Mouse (Mus musculus) frontal cortex, adult (tissue): Measurements from ENCODE around the gene Pold1.

ENCODE experiments used
- ATAC-seq: cut with Nextera tagmentation; 2 replicates; pipeline ENCODE4 v1.9.2; 2017; ENCODE audit warnings: mild to moderate bottlenecking, moderate library complexity, mixed read lengths; ENCODE audit not compliant: low TSS enrichment

Pold1 gene

DNA sequence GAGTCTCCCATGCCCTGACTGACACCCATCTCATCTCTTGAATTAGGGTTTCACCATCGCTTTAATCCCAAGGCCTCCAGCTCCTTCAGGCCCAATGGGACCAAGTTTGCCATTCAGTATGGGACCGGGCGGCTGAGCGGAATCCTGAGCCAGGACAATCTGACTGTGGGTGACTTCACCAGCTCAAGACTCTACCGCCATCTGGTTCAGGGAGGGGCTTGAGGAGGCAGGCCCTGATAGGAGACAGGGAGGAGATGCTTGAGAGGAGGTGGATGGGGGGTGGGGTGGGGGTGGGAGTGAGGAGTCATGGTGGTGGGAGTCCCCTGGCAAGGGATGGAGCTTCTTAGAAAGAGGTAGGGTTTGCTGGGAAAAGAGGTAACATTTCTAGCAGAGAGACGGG, 33.0 kb upstream of the Pold1 start:
- ATAC-seq = no peak

DNA sequence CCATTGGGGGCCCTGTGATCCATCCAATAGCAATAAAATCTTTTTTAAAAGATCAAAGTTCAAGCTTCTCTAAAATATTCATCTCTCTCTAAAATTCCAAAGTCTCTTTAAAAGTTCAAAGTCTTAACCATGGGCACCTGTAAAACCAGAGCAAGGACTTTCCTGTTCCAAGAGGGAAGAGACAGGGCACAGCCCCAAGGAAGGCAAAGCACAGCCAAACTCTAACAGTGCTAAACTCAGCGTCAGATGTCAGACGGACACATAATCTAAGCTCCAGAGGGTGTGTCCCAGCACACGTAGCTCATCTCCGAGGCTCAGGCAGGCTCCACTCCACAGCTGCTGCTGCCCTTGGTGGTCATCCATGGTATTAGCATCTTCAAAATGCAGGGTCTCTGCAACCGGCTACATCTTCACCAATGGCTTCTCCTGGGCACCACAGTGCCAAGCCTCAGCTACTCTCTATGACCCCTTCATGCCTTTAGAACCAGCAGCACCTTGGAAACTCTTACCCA, 27.7 kb upstream of the Pold1 start:
- ATAC-seq = no peak

DNA sequence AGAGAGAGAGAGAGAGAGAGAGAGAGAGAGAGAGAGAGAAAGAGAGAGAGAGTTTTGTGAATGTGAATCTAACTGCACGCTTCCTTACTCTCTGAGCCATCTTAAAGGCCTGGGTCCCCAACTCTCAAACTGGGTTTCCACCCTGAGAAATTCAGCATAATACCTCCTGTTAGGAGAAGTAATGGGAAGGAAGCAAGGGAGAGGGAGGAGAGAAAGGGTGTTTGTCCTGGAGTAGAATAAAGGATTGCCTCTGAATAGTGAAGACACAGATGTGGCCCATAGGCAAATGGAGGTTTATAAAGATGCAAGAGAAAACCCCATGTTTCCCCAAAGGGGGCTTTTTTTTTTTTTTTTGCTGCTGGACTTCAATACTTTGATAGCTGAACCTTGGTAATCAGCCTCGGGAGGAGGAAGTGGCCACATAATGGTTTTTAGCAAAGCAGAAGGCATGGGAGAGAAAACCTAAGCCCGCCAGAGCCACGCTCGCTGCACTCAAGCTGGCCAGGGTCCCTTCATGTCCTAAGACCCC, 24.4 kb upstream of the Pold1 start:
- no peak for ATAC-seq

DNA sequence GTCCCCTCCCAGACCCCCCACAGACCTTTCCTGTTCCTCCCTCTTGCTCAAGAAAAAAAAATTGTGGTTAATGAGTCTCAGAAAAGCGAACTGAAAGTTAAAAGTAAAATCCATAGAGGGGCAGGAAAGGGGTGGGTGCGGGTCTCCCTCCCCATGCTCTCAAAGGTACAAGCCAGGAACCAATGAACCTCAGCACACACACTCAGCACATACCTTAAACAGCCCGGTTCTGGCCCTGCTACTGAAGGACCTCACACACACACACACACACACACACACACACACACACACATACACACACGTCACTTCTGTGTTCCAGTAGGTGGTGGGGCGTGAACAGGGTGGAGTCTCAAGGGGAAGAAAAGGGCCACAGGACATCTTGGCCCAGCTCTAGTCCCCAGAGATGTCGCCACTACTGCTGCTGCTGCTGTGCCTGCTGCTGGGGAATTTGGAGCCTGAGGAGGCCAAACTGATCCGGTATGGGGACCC, 23.6 kb upstream of the Pold1 start, which contains the start of gene Napsa:
Napsa (plus strand) TSS at position 168 of the 489 bp plus-strand sequence.
- ATAC-seq = no peak

DNA sequence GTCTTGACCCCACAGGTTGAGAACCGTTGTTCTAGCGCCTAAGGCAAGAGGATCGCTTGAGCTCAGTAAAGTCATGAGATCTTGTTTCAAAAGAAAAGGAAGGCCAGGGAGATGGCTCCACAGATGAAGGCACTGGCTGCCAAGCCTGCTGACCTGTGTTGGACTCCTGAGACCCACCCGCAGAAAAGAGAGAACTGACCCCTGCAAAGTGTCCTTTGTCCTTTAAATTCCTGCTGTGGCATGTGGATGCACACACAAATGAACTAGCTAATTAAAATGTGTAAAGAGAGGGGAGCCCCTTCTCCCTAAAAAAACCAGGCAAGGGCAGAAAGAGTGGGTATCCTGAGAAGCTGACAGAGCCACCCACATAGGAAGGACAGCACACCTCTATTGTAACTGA, 23.2 kb upstream of the Pold1 start:
- no peak for ATAC-seq

DNA sequence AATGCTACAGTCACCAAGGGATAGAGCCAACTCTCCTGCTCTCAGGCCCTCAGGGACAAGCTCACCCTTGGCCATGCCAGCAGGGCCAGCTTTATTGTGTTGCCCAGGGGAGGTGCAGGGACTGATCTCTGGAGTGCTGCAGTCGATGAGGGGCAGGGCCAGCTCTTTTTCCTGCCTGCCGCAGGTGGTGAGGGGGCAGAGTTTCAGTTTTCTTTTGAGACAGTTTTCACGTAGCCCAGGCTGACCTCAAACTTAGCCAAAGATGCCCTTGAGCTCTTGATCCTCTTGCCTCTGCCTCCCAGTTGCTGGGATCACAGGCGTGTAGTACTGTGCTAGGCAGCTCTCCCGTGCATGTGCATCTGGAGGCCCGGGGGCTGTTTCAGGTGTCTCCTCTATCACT, 22.3 kb upstream of the Pold1 start:
- ATAC-seq = no peak

DNA sequence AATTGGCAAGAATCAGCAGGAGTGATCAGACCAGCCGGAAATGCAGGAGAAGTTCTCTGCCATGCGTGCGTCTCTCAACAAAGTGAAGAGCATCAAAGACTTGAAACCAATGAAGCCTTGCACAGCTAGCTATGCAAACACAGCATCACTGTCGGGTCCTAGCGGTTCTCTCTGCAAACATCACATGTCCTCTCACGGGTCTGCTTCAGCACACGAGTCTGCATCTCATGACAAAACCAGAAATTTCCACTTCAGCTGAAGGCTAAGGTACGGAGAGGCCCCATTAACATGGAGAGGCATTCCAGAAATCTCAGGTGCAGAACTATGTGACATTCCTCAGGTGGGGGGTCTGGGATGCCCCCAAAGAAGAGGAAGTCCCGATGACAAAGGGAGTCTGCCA, 20.2 kb upstream of the Pold1 start:
- ATAC-seq = no peak

DNA sequence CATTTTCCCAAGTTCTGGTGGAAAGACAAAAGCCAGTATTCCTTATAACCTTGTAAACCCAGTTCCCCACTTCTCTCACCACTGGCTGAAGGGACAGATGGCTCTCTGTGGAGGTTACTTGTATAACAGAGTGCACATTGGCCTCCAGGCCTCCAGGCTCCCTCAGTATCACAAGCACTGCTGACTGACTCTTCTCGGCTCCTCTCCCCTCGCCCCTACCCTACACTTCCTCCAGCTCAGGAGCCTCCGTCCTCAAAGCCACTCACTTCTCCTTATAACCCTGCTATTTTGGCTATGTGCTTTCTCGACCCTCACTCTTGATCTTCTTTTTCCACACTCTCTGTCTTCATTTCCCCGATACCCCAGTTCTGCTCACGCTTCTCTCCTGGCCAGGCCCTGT, 16.8 kb upstream of the Pold1 start:
- no peak for ATAC-seq

DNA sequence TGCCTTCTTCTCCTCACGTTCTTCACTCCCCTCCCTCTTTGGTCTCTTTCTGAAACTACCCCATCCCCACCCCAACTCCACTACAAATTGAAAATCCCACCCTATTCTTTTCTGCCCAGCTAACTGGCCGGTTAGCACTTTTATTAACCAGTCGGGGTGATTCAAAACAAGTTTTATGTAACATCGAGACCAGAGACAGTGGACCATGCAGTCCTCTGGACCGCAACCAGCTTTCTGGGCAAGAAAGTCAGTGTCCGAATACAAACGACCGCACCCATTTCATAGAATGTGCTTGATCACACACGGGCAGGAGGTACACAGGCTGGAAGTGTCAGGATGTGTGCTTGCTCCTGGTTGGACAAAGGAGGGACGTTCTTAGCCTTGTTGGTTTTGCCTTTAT, 15.8 kb upstream of the Pold1 start:
- no peak for ATAC-seq

DNA sequence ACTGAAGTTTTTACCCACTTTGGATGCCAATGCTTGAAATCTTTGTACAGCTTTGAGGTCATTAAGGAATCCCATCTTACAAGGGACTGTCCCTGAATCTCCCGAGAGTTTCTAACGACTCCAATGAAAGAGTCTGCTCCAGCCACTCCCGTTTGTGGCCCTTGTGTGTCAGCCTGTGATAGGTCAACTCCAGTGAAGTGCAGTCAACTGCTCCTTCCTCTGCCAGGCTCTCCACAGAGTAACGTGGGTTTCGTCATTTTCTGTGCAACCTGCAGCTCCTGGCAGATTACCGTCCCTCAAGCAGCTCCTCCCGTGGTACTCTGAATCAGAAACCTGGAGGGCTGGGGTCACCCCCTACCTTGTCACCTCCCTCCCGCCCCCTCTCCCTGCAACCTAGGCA, 14.6 kb upstream of the Pold1 start:
- no peak for ATAC-seq

DNA sequence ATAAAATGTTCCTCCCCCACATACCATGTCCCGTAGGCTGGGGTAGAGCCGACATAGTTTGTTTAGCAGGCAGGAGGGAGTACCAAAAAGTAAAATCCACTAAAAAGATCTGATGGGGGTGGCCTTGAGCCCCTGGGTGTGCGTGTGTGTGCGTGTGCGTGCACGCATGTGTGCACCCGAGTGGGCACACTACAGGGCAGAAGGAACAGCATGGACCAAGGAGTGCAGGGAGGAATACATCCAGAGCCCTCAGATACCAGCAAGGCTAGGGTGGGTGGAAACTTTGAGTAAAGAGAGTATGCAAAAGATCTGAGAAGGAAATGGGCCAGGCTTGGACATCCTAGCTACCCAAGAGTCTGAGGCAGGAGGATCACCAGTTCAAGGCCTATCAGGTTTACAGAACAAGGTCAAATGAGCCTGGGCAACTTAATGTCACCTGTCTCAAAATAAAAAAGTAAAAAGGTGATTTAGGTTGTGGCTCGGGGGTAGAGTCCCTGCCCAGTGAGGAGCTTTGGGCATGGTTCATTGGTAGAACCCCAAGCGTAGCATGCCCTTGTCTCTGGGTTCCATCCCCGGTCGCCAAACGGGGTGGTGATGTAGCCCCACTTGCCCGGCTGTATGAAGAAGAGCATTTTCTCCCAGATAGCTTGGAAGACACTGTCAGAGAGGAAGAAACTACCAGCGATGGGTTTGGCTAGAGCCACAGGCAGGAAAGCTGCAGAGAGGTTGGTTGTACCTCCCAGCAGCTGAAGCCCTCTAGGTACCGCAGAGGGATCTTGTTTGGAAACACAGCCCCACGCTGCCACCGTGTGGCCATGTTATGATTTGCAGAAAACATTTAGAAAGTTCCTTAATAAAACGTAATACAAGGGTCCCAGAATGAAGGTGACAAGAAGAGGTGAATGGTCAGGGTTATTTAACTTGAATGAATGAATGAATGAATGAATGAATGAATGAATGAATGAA, 12.1 kb upstream of the Pold1 start:
- peak; percentile 65; the same call in 1 of the 2 replicates for ATAC-seq

DNA sequence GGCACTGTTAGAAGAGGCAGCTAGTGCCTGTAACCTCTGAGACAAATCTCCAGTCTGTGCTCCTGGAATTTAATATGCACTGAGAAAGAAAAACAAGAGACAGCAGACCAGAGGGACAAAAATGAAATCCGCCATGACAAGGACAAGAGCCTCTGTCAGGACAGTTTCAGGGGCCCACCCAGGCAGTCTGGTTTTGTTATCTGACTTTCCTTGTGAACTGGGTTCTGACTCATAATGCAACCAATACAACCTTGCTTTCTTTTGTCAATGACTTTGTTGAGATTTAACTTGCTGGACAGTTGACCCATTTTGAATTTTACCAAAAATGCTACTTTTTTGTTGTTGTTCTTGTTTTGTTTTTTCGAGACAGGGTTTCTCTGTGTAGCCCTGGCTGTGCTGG, 9.0 kb upstream of the Pold1 start:
- no peak for ATAC-seq

DNA sequence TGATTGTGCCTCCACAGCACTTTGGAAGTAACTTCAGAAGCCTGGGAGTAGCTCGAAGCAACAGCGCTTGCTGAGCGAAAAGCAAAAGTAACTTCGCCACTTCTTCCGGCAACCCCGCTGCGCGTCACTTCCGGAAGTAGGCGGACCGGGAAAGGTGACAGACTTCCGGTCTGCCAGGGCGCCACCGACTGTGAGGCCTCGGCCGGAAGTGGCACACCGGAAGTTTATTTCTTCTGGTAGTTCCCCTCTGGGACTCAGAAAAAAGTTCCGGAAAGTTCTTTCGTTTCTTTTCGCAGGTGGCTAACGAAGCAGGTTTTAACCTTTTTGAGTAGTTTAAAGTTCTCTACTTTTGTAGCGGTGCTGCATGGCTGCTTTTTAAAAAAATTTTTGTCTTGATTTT, 5.2 kb upstream of the Pold1 start, which contains the start of gene Nr1h2:
Nr1h2 (minus strand) TSS at position 126 of the 400 bp plus-strand sequence.
- peak; percentile 92 for ATAC-seq

DNA sequence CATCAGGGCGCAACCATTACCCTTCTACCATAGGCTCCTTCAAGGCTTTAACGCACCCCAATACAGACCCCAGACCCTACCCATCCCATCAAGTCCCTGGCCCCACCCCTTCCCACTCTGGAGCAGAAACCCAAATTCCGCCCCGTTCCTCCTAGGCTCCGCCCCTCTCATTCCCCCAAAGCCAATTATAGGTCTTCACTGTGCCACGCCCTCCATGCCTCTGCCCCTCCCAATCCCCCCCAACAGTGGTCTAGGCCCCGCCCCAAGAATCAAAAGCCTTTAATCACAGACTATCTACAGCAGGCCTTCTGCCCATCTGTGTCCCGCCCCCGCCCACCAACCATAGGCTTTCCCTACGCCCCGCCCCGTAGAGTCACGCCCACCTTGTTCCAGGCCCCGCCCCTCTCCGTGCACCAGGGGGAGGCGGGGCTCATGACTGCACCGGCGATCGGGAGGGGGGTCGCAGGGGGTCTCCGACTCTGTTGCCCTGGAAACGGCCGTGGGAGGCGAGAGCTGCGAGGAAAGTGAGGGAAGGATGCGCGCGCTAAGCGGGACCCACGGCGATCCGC, 4.6 kb upstream of the Pold1 start:
- ATAC-seq = 0 out of 2 replicates have a peak, but pooled peaks have one; percentile 15

DNA sequence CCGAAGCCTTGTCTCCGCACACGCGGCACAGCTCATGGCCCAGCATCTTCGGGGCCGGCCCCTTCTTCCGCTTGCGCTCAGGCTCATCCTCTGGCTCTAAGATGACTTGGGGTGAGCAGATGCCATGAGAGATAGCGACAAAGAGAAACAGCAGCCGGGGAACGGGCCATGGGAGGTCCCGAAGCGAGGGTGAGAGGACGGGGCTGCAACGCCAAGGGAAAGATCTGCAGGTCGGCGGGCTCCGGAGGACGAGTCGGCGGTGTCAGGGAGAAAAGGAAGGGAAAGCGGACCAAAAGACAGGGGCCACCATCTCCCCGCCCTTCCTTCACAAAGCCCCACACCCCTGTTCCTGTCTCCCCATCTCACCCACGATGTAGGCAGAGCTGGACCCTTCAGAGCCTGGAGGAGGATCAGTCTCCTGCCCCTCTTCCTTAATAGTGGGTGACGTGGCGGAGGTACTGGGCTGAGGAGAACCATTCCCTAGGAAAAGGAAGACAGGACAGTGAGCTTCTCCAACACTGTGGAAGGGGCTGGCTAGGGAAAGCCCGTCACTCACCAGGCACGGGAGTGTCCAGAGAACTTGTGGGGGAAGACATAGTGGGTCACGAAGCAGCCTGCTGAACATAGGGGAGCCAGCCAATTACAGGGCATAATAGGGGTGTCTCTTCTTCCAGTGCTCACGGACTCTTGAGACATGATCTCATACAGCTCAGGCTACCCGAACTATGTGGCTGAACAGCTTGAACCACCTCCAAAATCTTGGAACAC, 3.7 kb upstream of the Pold1 start:
- no peak for ATAC-seq

DNA sequence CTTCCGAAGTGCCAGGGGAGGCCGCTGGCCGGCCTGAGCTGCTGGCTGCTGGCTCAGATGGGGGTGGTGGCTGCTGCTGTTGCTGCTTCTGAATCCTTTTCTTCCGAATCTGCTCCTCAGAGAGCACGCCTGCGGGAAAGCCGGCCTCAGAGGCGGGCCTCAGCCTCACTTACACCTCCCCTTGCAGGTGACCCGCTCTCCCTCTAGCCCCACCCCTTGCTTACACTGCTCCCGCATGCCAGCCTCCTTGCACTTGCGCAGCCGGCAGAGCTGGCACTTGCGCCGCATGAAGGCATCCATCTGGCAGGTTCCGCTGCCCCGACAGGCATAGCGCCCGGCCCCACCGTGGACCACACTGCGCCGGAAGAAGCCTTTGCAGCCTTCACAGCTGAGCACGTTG, 3.1 kb upstream of the Pold1 start:
- no peak for ATAC-seq

DNA sequence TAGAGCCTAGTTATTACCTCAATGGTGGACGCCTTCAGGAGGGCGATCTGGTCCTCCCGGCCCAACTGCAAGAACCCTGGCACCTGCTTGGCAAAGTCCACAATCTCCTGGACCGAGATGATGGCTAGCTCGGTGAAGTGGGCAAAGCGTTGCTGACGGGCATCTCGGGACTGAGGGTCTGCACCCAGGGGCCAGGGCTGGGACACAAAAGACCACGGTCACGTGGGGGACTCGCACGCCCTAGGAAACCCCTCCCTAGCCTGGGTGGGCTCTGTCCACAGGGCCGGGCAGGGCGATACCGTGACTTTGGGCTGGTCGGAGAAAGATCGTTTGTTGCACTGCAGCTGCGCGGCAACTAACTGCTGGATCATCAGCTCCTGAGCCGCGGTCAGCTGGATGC, 2.7 kb upstream of the Pold1 start:
- ATAC-seq = no peak

DNA sequence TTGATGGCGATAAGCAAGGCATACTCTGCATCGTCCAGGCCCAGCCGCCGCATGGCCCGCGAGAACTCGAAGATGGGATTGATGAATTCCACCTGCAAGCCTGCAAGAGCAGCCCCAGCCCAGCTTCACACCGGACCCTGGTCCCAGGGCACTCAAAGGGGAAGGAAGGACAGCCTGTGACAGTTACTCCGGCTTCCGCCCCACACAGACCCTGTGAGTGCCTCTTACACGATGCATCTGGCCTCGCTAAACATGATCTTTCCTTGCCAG, 1.7 kb upstream of the Pold1 start:
- no peak for ATAC-seq

DNA sequence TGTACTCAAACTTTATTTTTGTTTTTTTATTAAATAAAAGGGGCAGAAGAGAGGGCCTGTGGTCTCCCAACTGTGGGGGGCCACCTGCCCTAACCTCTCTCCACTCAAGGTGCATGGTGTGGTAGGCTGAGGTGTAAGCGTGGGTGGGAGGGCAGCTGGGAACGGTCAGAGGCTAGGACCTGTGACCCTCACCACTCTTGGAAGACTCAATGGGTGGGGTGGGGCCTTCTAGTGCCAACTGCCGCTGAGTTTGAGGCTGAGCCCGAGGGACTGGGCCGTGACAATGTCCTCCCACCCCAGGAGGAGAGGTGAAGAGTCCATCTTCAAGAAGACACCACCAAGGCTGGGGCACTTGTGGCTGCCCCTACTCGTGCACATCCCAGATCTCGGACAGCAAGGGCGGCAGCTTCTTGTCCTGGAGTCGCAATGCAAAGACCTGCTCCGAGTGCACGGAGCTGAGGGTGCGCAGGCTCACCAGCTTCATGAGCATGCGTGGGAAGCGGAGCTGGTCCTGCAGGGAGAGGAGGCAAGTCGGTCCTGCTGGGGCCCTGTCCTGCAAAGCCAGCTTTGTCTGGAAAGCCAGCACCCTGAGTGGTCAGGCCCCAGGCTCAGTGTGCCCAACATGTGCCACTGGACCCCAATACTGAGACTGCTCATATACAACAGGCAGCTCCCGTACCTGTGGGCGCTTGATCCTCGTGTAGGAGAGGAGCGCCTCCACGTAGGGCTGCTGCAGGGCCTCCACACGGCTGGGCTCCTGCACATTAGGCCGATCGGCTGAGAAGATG, 1.2 kb upstream of the Pold1 start:
- no peak for ATAC-seq

DNA sequence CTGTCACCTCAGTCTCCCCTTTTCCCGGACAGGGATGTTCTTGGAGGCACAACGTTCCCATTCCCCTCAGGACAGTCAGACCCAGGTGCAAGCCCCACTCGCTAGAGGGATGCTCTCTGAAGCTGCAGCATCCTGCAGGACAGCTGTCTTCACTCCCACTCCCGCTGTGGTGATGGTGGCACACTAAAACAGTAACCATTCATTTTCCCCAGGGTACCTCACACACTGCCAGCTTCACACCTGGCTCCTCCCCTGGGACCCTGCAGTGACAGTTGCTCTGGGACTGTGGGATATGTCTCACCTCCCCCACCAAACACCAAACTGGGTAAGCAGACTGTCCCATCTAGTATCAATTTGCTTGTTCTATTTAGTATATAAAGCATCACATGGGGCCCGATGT, 924 bp downstream of the Pold1 start:
- ATAC-seq = no peak

DNA sequence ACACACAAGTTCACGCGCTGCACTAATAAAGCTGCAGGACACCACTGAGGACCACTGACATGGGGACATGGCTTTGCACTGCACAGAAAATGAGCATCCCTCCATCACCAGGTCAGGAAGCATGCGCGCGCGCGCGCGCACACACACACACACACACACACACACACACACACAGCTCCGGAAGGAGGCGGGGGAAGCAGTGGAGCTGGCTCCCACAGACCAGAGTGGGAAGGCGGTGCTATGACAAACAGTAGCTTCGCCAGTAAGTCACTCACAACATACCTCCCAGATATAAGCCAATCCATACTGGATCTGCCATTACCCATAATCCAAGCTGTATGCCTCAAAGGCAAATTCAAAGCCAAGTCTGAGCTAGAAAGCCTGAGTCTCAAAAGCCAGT, 1.6 kb downstream of the Pold1 start:
- ATAC-seq = no peak
